Mouse (Mus musculus): ENCODE measurements around the gene Gm9837.

- TF ChIP-seq CTCF (IDR thresholded peaks at IDR 0.05; ENCODE audit: low read depth, low read length) = no peak
- no peak for TF ChIP-seq POLR2A (IDR thresholded peaks at IDR 0.05; ENCODE audit: extremely low read depth, insufficient read depth, low read length)
Measured at GRCm38 (mm10) chr11:53504376-53504775, 34.1 kb upstream of the Gm9837 start.

Data from liver, adult 2 months (tissue).